Mouse (Mus musculus): ENCODE data around the gene Atg9b. TPM values are rescaled to one million over a fixed set of nuclear protein-coding genes. Genes with fewer than 3 reads are reported as not detected.

Gene Atg9b
- polyA plus RNA-seq, 1 experiment: 0.39 TPM

DNA sequence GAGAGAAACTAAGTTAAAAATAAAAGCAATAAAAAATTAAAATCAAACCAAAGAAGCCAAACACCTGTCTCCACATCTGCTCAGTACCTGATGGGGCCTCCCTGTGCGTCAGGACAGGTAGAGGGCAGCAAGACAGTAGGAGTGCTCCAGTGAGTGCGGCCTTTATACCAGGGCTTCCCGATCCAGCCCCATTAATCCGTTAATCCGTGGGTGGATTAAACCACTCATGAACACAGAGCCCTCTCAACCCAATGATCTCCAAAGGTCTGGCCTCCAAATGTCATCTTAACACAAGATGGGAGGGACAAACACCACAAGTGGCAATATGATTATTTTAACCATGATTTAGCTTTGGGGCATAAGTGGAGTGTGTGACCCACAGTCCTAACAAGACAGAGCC is 18.1 kb downstream of the Atg9b start:
- TF ChIP-seq POLR2A (IDR thresholded peaks at IDR 0.05; ENCODE audit: low read depth, low read length) (no peak), CTCF (IDR thresholded peaks at IDR 0.05; ENCODE audit: borderline replicate concordance, insufficient read depth, low read length) (no peak)
- no peak overlapping the region for H3K4me3 ChIP-seq (ENCODE audit: insufficient read depth, low read length)
- no peaks in the 10 kb centered on the region for H3K4me1 ChIP-seq (ENCODE audit: control insufficient read depth, insufficient read depth, low read length)
- no peak overlapping the region for H3K27ac ChIP-seq (ENCODE audit: insufficient read depth, low read length)

DNA sequence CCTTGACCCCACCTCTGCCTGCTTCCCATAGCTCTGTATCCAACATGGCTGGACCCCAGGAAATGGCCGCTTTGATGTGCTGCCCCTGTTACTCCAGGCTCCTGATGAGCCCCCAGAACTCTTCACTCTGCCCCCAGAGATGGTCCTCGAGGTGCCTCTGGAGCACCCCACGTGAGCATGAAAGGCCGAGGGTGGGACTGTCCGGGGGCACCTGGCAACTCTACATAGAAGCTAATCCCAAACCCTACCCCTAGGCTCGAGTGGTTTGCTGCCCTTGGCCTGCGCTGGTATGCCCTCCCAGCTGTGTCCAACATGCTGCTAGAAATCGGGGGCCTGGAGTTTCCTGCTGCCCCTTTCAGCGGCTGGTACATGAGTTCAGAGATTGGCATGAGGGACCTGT is 22.2 kb downstream of the Atg9b start:
- Histone ChIP-seq H3K4me3 (ENCODE audit: insufficient read depth, low read length) (no peak overlapping the region), H3K27ac (ENCODE audit: insufficient read depth, low read length) (no peak overlapping the region), H3K4me1 (ENCODE audit: control insufficient read depth, insufficient read depth, low read length) (no peaks in the 10 kb centered on the region)
- TF ChIP-seq CTCF (IDR thresholded peaks at IDR 0.05; ENCODE audit: borderline replicate concordance, insufficient read depth, low read length) (no peak), POLR2A (IDR thresholded peaks at IDR 0.05; ENCODE audit: low read depth, low read length) (no peak)

DNA sequence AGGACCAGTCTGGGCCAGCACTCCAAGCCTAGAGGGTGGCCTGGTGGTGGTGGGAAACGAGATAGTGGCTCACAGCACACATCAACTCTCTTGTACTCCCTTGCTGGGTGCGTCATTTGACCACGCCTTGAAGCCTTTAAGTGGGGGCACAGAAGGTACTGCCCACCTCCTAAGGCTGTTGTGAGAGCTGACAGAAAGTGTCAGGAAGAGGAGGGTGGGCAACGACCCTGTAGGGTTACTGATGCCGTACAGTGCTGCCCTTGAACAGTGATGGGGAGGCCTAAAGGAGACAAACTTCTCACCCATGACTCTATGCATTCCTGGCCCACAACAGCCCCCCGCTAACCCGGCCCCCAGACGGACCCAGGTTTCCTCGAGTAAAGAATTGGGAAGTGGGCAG is 25.5 kb downstream of the Atg9b start:
- H3K4me3 ChIP-seq (ENCODE audit: insufficient read depth, low read length): no peak overlapping the region
- no peaks in the 10 kb centered on the region for H3K4me1 ChIP-seq (ENCODE audit: control insufficient read depth, insufficient read depth, low read length)
- no peak overlapping the region for H3K27ac ChIP-seq (ENCODE audit: insufficient read depth, low read length)
- TF ChIP-seq CTCF (IDR thresholded peaks at IDR 0.05; ENCODE audit: borderline replicate concordance, insufficient read depth, low read length) (no peak), POLR2A (IDR thresholded peaks at IDR 0.05; ENCODE audit: low read depth, low read length) (no peak)

DNA sequence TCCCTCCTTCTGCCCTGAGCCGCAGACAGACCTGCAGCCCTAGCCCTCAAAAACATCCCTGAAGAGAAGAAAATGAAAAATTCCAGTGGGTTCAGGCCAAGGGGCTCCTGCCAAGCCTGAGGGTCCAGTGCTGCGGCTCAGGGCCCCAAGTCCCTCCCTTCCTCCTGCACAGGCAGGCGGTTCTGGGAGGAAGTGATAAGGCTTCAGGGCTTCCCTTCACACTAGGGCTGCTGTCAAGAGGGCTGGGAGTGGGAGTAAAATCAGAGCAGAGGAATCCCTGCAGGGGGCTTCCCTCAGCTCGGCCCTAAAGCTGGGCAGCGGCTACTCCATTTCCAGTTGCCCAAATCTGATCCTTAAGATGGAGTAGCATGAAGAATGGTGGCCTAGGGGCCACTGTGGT is 26.4 kb downstream of the Atg9b start:
- H3K4me3 ChIP-seq (ENCODE audit: insufficient read depth, low read length): no peak overlapping the region
- H3K27ac ChIP-seq (ENCODE audit: insufficient read depth, low read length): no peak overlapping the region
- peaks cover 5% of the 10 kb centered on the region; the same call in 1 of the 2 replicates for H3K4me1 ChIP-seq (ENCODE audit: control insufficient read depth, insufficient read depth, low read length)
- TF ChIP-seq POLR2A (IDR thresholded peaks at IDR 0.05; ENCODE audit: low read depth, low read length) (no peak), CTCF (IDR thresholded peaks at IDR 0.05; ENCODE audit: borderline replicate concordance, insufficient read depth, low read length) (no peak)

DNA sequence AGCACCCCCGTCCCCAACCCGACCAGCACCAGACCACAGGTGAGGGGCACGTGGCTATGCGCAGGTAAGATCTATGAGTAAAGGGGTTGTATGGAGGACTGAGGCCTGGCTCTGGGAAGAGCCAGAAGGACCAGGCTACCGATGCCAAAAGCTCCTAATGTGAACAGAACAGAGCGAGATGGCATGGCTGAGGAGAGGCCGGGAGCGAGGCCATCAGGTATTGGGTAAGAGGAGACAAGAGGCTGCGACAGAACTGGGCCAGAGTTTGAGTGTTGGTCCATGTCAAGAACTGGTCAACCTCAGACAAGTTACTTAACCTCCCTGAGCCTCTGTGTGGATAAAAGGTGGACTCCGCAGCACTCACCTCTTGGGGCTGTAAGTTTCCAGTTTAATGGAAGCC is 27.0 kb downstream of the Atg9b start:
- Histone ChIP-seq H3K4me1 (ENCODE audit: control insufficient read depth, insufficient read depth, low read length) (peaks cover 5% of the 10 kb centered on the region; the same call in 1 of the 2 replicates), H3K4me3 (ENCODE audit: insufficient read depth, low read length) (no peak overlapping the region), H3K27ac (ENCODE audit: insufficient read depth, low read length) (no peak overlapping the region)
- no peak for TF ChIP-seq CTCF (IDR thresholded peaks at IDR 0.05; ENCODE audit: borderline replicate concordance, insufficient read depth, low read length)
- no peak for TF ChIP-seq POLR2A (IDR thresholded peaks at IDR 0.05; ENCODE audit: low read depth, low read length)

DNA sequence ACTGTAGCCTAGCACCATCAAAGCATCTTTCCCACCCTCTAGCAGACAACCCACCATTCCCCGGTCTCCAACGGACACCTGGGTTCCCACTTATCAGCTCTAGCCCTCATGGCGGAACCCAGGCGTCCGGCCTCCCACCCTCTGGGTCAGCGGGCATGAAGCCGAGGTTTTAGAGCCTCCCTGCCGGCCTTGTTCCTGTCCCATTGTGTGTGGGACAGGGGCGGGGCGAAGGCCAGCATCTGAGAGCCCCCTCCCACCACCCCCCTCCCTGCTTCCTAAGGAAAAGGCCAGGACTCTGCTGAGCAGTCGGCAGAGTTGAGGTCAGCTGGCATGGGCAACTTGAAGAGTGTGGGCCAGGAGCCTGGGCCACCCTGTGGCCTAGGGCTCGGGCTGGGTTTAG is 27.4 kb downstream of the Atg9b start, which contains the start of gene Nos3:
TSS of gene Nos3 (plus strand) at position 303 of the 400 bp plus-strand sequence.
- Histone ChIP-seq H3K27ac (ENCODE audit: insufficient read depth, low read length) (no peak within 1 kb of the TSS), H3K4me1 (ENCODE audit: control insufficient read depth, insufficient read depth, low read length) (peaks cover 5% of the 10 kb centered on the region; the same call in 1 of the 2 replicates), H3K4me3 (ENCODE audit: insufficient read depth, low read length) (no peak within 1 kb of the TSS)
- TF ChIP-seq CTCF (IDR thresholded peaks at IDR 0.05; ENCODE audit: borderline replicate concordance, insufficient read depth, low read length) (no peak), POLR2A (IDR thresholded peaks at IDR 0.05; ENCODE audit: low read depth, low read length) (no peak)

DNA sequence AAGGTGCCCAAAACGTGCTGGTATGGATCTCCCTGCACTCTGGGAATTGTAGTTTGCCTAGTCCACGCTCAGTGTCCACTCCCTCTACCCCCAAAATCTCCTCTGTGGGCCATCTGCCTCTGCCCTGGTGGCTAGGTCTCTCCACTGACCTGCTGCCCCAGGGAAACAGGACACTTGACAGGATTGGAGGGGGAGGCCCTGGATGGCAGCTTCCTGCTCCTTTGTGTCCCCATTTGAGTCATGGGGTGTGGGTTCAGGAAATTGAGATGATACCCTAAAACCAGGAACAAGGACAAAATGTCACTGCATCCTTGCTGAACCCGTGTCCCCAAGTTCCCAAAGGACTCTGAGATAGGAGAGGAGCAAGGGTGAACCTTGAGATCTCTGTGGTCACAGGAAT is 27.9 kb downstream of the Atg9b start:
- H3K4me1 ChIP-seq (ENCODE audit: control insufficient read depth, insufficient read depth, low read length): peaks cover 5% of the 10 kb centered on the region; the same call in 1 of the 2 replicates
- H3K27ac ChIP-seq (ENCODE audit: insufficient read depth, low read length): no peak overlapping the region
- TF ChIP-seq CTCF (IDR thresholded peaks at IDR 0.05; ENCODE audit: borderline replicate concordance, insufficient read depth, low read length) (no peak), POLR2A (IDR thresholded peaks at IDR 0.05; ENCODE audit: low read depth, low read length) (no peak)
- no peak overlapping the region for H3K4me3 ChIP-seq (ENCODE audit: insufficient read depth, low read length)

DNA sequence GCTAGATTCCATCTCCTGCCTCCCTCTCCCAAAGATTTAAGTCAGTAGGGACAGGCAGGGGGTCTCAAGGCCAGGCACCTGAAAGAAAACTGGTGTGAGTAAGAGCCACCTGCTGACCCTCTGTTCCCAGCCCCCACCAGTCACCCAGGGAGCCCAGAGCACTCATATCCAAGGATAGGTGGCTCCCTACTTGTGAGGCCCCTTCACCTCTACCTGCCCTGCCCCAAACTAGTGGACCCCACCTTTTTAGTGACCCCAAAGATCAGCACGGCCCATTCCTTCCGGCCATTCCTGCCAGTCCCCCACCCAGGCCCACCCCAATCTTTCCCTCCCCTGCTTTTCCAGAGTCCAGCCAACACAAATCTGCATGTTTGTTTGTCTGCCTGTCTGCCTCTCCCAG is 28.5 kb downstream of the Atg9b start:
- no peak overlapping the region for H3K27ac ChIP-seq (ENCODE audit: insufficient read depth, low read length)
- H3K4me1 ChIP-seq (ENCODE audit: control insufficient read depth, insufficient read depth, low read length): peaks cover 5% of the 10 kb centered on the region; the same call in 1 of the 2 replicates

DNA sequence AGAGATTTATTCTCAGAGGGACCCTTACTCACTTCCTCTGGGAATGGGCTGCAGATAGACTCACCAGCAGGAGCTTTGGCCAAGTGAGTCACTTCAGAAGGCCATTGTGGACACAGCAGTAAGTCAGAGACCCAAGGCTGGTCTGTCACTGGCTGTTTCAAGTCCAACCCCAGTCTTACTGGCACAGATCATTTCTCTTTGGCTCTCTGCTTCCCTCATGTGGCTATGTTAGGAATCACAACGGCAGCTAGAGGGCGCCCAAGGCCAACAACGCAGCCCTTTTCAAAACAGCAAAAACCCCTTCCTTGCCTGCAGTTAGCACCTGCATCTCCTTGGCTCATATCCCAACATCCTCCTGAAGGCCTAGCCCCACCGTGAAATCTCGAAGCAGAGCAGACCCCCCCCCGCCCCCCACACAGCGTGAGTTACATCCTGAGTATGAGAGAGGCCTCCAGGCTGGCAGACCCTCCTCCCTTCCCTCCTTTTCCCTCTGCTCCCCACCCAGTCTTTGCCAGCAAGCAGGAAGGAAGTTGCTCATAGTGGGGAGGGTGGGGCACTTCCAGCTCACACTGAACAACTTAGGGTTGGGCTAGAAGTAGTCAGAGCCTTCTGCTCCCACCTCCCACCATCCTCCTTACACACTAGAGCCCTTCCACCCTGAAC is 31.0 kb downstream of the Atg9b start:
- Histone ChIP-seq H3K4me3 (ENCODE audit: insufficient read depth, low read length) (no peak overlapping the region), H3K4me1 (ENCODE audit: control insufficient read depth, insufficient read depth, low read length) (peaks cover 5% of the 10 kb centered on the region; the same call in 1 of the 2 replicates), H3K27ac (ENCODE audit: insufficient read depth, low read length) (no peak overlapping the region)
- peak; percentile 83 for TF ChIP-seq CTCF (IDR thresholded peaks at IDR 0.05; ENCODE audit: borderline replicate concordance, insufficient read depth, low read length)
- no peak for TF ChIP-seq POLR2A (IDR thresholded peaks at IDR 0.05; ENCODE audit: low read depth, low read length)

More for the DNA sequence above, 28.5 kb downstream of the Atg9b start:
- no peak for TF ChIP-seq POLR2A (IDR thresholded peaks at IDR 0.05; ENCODE audit: low read depth, low read length)
- TF ChIP-seq CTCF (IDR thresholded peaks at IDR 0.05; ENCODE audit: borderline replicate concordance, insufficient read depth, low read length): no peak
- no peak overlapping the region for H3K4me3 ChIP-seq (ENCODE audit: insufficient read depth, low read length)

DNA sequence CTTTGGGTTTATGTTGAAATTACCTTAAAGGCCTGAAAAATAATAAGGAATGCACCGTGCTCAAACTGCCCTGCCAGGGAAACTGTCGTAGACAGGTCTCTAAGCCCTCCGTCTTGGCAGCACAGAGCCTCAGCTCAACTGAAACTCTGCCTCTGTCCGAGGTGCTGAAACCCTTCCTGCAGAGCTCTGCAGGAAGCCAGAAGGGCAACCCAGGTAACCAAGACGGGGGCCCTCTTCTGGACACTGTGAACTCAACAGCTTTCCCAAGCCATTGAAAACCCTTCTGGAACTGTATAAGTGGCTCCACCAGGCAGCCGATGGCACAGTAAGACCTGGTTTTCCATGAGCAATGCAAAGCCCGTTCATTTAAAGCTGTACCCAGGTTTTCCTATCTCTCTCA is 34.5 kb downstream of the Atg9b start:
- TF ChIP-seq POLR2A (IDR thresholded peaks at IDR 0.05; ENCODE audit: low read depth, low read length) (no peak), CTCF (IDR thresholded peaks at IDR 0.05; ENCODE audit: borderline replicate concordance, insufficient read depth, low read length) (no peak)
- no peak overlapping the region for H3K4me3 ChIP-seq (ENCODE audit: insufficient read depth, low read length)
- peaks cover 5% of the 10 kb centered on the region; the same call in 1 of the 2 replicates for H3K4me1 ChIP-seq (ENCODE audit: control insufficient read depth, insufficient read depth, low read length)
- no peak overlapping the region for H3K27ac ChIP-seq (ENCODE audit: insufficient read depth, low read length)

Data from embryonic fibroblast, embryonic 13.5 days (primary cell).